Mouse (Mus musculus) cortical plate, adult 2 months (tissue): ENCODE data around the gene Ankrd39.

ENCODE experiments used
- CTCF ChIP-seq: fragments of 200-500 bp; IDR thresholded peaks from 2 replicates; pipeline ENCODE4 v1.5.1; 2011; ENCODE audit warnings: mild to moderate bottlenecking, control low read depth, low read length; ENCODE audit not compliant: insufficient read depth; ENCODE audit errors: extremely low read depth
- POLR2A ChIP-seq: fragments of 200-500 bp; IDR thresholded peaks from 2 replicates; pipeline ENCODE4 v1.6.1; 2011; ENCODE audit warnings: mild to moderate bottlenecking, low read length, control low read depth; ENCODE audit not compliant: insufficient read depth; ENCODE audit errors: extremely low read depth

GRCm38 (mm10) chr1:36564101-36564500, 16.9 kb upstream of the Ankrd39 start:
- TF ChIP-seq POLR2A (no peak), CTCF (no peak)
